Mouse (Mus musculus) heart, embryonic 10.5 days (tissue): ENCODE measurements around the gene Robo3. TPM values are rescaled to one million over a fixed set of nuclear protein-coding genes. Genes with fewer than 3 reads are reported as not detected.

Experiments used
- DNase-seq: peaks from one replicate; pipeline ENCODE4 v3.0.0-alpha.2; 2017; ENCODE audit warnings: low spot score
- H3K27ac ChIP-seq: fragments of 300-500 bp; sonication (generic); 2 replicates; pipeline ENCODE4 v1.5.1; 2016; ENCODE audit warnings: mild to moderate bottlenecking
- H3K27me3 ChIP-seq: fragments of 300-500 bp; sonication (generic); 2 replicates; pipeline ENCODE4 v1.6.1; 2016; ENCODE audit warnings: mild to moderate bottlenecking; ENCODE audit not compliant: poor library complexity, insufficient read depth, severe bottlenecking
- H3K36me3 ChIP-seq: fragments of 300-500 bp; sonication (generic); 2 replicates; pipeline ENCODE4 v1.6.1; 2016; ENCODE audit warnings: mild to moderate bottlenecking, moderate library complexity
- H3K4me1 ChIP-seq: fragments of 300-500 bp; sonication (generic); 2 replicates; pipeline ENCODE4 v1.6.1; 2016; ENCODE audit warnings: mild to moderate bottlenecking
- H3K4me3 ChIP-seq: fragments of 300-500 bp; sonication (generic); 2 replicates; pipeline ENCODE4 v1.5.1; 2016; ENCODE audit warnings: mild to moderate bottlenecking, moderate library complexity
- H3K9me3 ChIP-seq: fragments of 300-500 bp; sonication (generic); 2 replicates; pipeline ENCODE4 v1.6.1; 2016; ENCODE audit warnings: mild to moderate bottlenecking, moderate library complexity
- WGBS: fragments of 180-500 bp; shearing (Covaris S2); methylation state at CpG from one replicate; pipeline ENCODE4 v1.1.7; 2016; 5-methylcytosine and 5-hydroxymethylcytosine counted together
- polyA plus RNA-seq: library from polyadenylated mRNA; unstranded; fragments of >200 nt; fragmentation: Nextera tagmentation; extraction: Ambion mirVana; gene quantifications from 2 replicates; pipeline ENCODE4 v1.2.1, GENCODE M21; 2016

Robo3 gene
- polyA plus RNA-seq, 1 experiment from 2014 or later = 0.06 TPM

GRCm38 (mm10) chr9:37384284-37385182 is 48.5 kb downstream of the Robo3 start:
- Histone ChIP-seq H3K27ac (peak overlapping the region; percentile 79), H3K4me3 (peak overlapping the region; percentile 64), H3K4me1 (peaks cover 10% of the 10 kb centered on the region), H3K36me3 (no peaks in the 10 kb centered on the region), H3K27me3 (peaks cover 52% of the 10 kb centered on the region), H3K9me3 (no peaks in the 10 kb centered on the region)
- no peak for DNase-seq
- WGBS = 8% methylated on average over 52 of the region's 54 CpGs

GRCm38 (mm10) chr9:37383161-37383560 is 49.9 kb downstream of the Robo3 start:
- H3K36me3 ChIP-seq = no peaks in the 10 kb centered on the region
- H3K4me1 ChIP-seq = peaks cover 10% of the 10 kb centered on the region
- no peak overlapping the region for H3K27ac ChIP-seq
- no peak for DNase-seq
- H3K9me3 ChIP-seq = no peaks in the 10 kb centered on the region
- H3K27me3 ChIP-seq = peaks cover 52% of the 10 kb centered on the region
- no peak overlapping the region for H3K4me3 ChIP-seq
- WGBS = 90% methylated on average over 6 of the region's 6 CpGs

- Histone ChIP-seq H3K36me3 (no peaks in the 10 kb centered on the region), H3K4me3 (no peak overlapping the region), H3K27me3 (no peaks in the 10 kb centered on the region), H3K27ac (no peak overlapping the region), H3K4me1 (no peaks in the 10 kb centered on the region), H3K9me3 (no peaks in the 10 kb centered on the region)
- no peak for DNase-seq
- WGBS = 83% methylated on average over 5 of the region's 5 CpGs
Observed at GRCm38 (mm10) chr9:37375718-37376117, 57.3 kb downstream of the Robo3 start.

GRCm38 (mm10) chr9:37371232-37371801 is 61.7 kb downstream of the Robo3 start:
- Histone ChIP-seq H3K36me3 (no peaks in the 10 kb centered on the region), H3K4me3 (no peak overlapping the region), H3K9me3 (no peaks in the 10 kb centered on the region), H3K27me3 (no peaks in the 10 kb centered on the region), H3K27ac (no peak overlapping the region), H3K4me1 (no peaks in the 10 kb centered on the region)
- 90% methylated on average over 7 of the region's 7 CpGs for WGBS
- no peak for DNase-seq

GRCm38 (mm10) chr9:37368860-37369259 is 64.2 kb downstream of the Robo3 start:
- WGBS = 64% methylated on average over 8 of the region's 8 CpGs
- no peak for DNase-seq
- H3K27ac ChIP-seq = no peak overlapping the region
- no peaks in the 10 kb centered on the region for H3K4me1 ChIP-seq
- no peaks in the 10 kb centered on the region for H3K27me3 ChIP-seq
- H3K4me3 ChIP-seq = no peak overlapping the region
- no peaks in the 10 kb centered on the region for H3K9me3 ChIP-seq
- H3K36me3 ChIP-seq = no peaks in the 10 kb centered on the region

GRCm38 (mm10) chr9:37368081-37368830 is 64.8 kb downstream of the Robo3 start:
- Histone ChIP-seq H3K36me3 (no peaks in the 10 kb centered on the region), H3K4me1 (no peaks in the 10 kb centered on the region), H3K27me3 (no peaks in the 10 kb centered on the region), H3K4me3 (no peak overlapping the region), H3K27ac (no peak overlapping the region), H3K9me3 (no peaks in the 10 kb centered on the region)
- DNase-seq = no peak
- 69% methylated on average over 11 of the region's 11 CpGs for WGBS

GRCm38 (mm10) chr9:37367301-37368080 is 65.6 kb downstream of the Robo3 start, which contains the start of gene Hepacam:
TSS of gene Hepacam (plus strand) at chr9:37367351.
- Histone ChIP-seq H3K27me3 (no peaks in the 10 kb centered on the region), H3K4me3 (no peak within 1 kb of the TSS), H3K36me3 (no peaks in the 10 kb centered on the region), H3K4me1 (no peaks in the 10 kb centered on the region), H3K9me3 (no peaks in the 10 kb centered on the region), H3K27ac (no peak within 1 kb of the TSS)
- 79% methylated on average over 17 of the region's 17 CpGs for WGBS
- no peak for DNase-seq

GRCm38 (mm10) chr9:37365706-37366105 is 67.3 kb downstream of the Robo3 start:
- Histone ChIP-seq H3K36me3 (no peaks in the 10 kb centered on the region), H3K4me3 (no peak overlapping the region), H3K9me3 (no peaks in the 10 kb centered on the region), H3K27me3 (no peaks in the 10 kb centered on the region), H3K4me1 (no peaks in the 10 kb centered on the region), H3K27ac (no peak overlapping the region)
- DNase-seq = no peak
- WGBS = 50% methylated on average over 5 of the region's 5 CpGs

Other genes starting within 250 kb of the Robo3 start
- gene Tmem218, start 225.0 kb downstream of the Robo3 start, polyA plus RNA-seq = 7.7 and 9.0 TPM in 2 replicates
- gene Slc37a2, start 177.5 kb downstream of the Robo3 start, polyA plus RNA-seq = 1.7 and 2.3 TPM in 2 replicates
- 5.1 and 5.8 TPM in 2 replicates for gene Ccdc15, start 84.8 kb downstream of the Robo3 start, polyA plus RNA-seq
- gene Hepacam, start 65.9 kb downstream of the Robo3 start, polyA plus RNA-seq = 0.04 TPM in 1 of 2 replicates, not detected in the other
- 2.0 and 4.0 TPM in 2 replicates for gene Robo4, start 31.3 kb downstream of the Robo3 start, polyA plus RNA-seq
- 17.9 and 23.8 TPM in 2 replicates for gene Msantd2, start 56.1 kb upstream of the Robo3 start, polyA plus RNA-seq
- 43.7 and 52.2 TPM in 2 replicates for gene Esam, start 94.8 kb upstream of the Robo3 start, polyA plus RNA-seq
- gene Vsig2, start 106.0 kb upstream of the Robo3 start, polyA plus RNA-seq = 0.75 and 0.77 TPM in 2 replicates
- gene Nrgn, start 119.7 kb upstream of the Robo3 start, polyA plus RNA-seq = 4.4 and 5.7 TPM in 2 replicates
- 7.6 and 10.0 TPM in 2 replicates for gene Siae, start 122.5 kb upstream of the Robo3 start, polyA plus RNA-seq
- gene Spa17, start 180.5 kb upstream of the Robo3 start, polyA plus RNA-seq = 7.1 and 8.1 TPM in 2 replicates
- gene Tbrg1, start 224.1 kb upstream of the Robo3 start, polyA plus RNA-seq = 200 and 203 TPM in 2 replicates
- 0.31 TPM in 1 of 2 replicates, not detected in the other for gene Panx3, start 236.0 kb upstream of the Robo3 start, polyA plus RNA-seq